Mouse (Mus musculus): ENCODE data around the gene Zfp710.

- TF ChIP-seq CTCF (conservative IDR thresholded peaks at IDR 0.05; ENCODE audit: low read length) (no peak), POU5F1 (IDR thresholded peaks at IDR 0.05; ENCODE audit: borderline replicate concordance, low read length) (no peak), NANOG (IDR thresholded peaks at IDR 0.05; ENCODE audit: borderline replicate concordance, low read length) (no peak)
These were observed 53.2 kb downstream of the Zfp710 start for GRCm38 (mm10) chr7:80077801-80078200.

Data from E14TG2a.4 (cell line).